Mouse (Mus musculus): ENCODE measurements at regions not wholly inside any gene's neighbourhood (a gene's known extent, or its start where the extent isn't known, plus 50 kb on each side); places are given as distances from the start of the nearest gene placed in this dataset.

GRCm38 (mm10) chr15:13285355-13285754 lies 111.9 kb upstream of the Cdh6 start:
- Histone ChIP-seq H3K9ac (no peak overlapping the region), H3K9me3 (no peaks in the 10 kb centered on the region), H3K4me3 (no peak overlapping the region), H3K27ac (replicated peaks) (no peak overlapping the region), H3K4me2 (no peak overlapping the region), H3K36me3 (no peaks in the 10 kb centered on the region), H3K4me1 (replicated peaks) (no peaks in the 10 kb centered on the region), H3K27me3 (no peaks in the 10 kb centered on the region)
- ATAC-seq (ENCODE audit: low read depth) = no peak
- WGBS = 85% methylated on average over 3 of the region's 3 CpGs

- Histone ChIP-seq H3K4me1 (replicated peaks) (no peaks in the 10 kb centered on the region), H3K27ac (replicated peaks) (no peak overlapping the region), H3K4me3 (no peak overlapping the region), H3K9me3 (no peaks in the 10 kb centered on the region), H3K9ac (no peak overlapping the region), H3K27me3 (no peaks in the 10 kb centered on the region), H3K36me3 (no peaks in the 10 kb centered on the region), H3K4me2 (no peak overlapping the region)
- ATAC-seq (ENCODE audit: low read depth) = no peak
- 91% methylated on average over 2 of the region's 2 CpGs for WGBS
Observed at GRCm38 (mm10) chr15:13284219-13284618, 110.7 kb upstream of the Cdh6 start.

DNA sequence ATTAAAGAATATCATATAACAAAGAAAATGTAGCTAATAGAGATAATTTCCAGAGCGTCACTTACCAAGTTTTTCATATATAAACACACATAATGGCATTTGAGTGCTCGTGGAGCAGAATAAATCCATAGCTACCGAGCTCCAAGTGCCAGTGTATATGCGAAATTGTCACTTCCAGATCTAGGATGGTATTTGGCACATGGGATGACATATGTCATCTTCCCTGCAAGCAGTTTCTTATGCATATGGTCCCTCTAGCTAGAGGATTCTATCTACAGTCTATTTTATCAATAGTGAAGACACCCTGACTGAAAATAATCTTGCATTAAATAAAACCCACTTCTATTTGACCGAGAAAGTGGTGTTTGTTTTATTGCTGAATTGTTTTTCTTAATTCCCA lies 109.6 kb upstream of the Cdh6 start:
- Histone ChIP-seq H3K27ac (replicated peaks) (no peak overlapping the region), H3K9ac (no peak overlapping the region), H3K4me1 (replicated peaks) (no peaks in the 10 kb centered on the region), H3K27me3 (no peaks in the 10 kb centered on the region), H3K4me2 (no peak overlapping the region), H3K36me3 (no peaks in the 10 kb centered on the region), H3K4me3 (no peak overlapping the region), H3K9me3 (no peaks in the 10 kb centered on the region)
- no peak for ATAC-seq (ENCODE audit: low read depth)
- WGBS = 86% methylated on average over 5 of the region's 5 CpGs

DNA sequence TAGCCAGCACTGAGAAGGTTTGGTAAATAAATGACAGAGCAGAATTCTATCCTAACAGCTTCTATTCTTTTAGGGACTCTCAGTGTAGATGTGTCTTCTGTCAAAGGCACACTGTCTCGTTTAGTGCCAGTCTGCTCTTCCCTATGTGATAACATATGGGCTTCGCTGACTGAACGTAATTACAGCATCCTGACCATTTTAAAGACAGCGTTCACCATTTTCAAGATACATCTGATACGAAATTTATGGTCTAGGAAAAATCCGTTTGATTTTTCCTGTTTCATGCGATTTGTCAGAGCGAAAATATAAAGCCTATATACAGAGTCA lies 103.4 kb upstream of the Cdh6 start:
- no peak for ATAC-seq (ENCODE audit: low read depth)
- H3K4me2 ChIP-seq = no peak overlapping the region
- H3K36me3 ChIP-seq = no peaks in the 10 kb centered on the region
- no peak overlapping the region for H3K9ac ChIP-seq
- peaks cover 8% of the 10 kb centered on the region for H3K4me1 ChIP-seq (replicated peaks)
- no peak overlapping the region for H3K27ac ChIP-seq (replicated peaks)
- no peaks in the 10 kb centered on the region for H3K27me3 ChIP-seq
- no peaks in the 10 kb centered on the region for H3K9me3 ChIP-seq
- 68% methylated on average over 8 of the region's 8 CpGs for WGBS
- no peak overlapping the region for H3K4me3 ChIP-seq

DNA sequence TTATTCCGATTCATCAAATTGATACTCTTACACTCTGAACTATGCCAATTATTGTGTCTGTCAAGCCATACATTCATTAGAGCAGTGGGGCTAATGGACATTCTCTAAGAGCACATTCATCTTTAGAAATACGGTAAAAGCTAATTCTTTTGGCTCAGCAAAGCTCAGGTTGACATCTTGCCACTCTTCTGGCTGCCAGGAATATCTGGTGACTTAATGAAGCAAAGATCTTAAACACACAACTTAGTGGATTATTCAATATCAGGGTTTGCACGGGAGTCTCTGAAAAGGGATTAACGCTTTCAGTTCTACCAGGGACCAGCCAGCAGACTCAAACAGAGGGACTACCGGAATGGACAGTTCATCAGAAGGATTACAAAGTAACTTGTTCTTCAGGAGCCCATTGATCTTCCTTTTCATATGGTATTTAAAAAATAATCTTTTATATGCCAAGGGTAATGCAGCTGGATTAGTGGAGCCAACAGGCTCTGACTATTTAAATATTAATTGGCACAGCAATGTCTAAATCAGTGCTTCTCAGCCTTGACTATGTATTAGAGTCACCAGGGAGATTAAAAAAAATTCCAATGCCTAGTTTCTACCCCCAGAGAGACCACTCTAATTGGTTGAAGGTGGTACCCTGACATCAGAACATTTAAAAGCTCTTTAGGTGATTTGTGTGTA lies 102.9 kb upstream of the Cdh6 start:
- no peaks in the 10 kb centered on the region for H3K27me3 ChIP-seq
- no peak overlapping the region for H3K9ac ChIP-seq
- no peak for ATAC-seq (ENCODE audit: low read depth)
- peaks cover 8% of the 10 kb centered on the region for H3K4me1 ChIP-seq (replicated peaks)
- H3K9me3 ChIP-seq = no peaks in the 10 kb centered on the region
- no peak overlapping the region for H3K4me2 ChIP-seq
- H3K36me3 ChIP-seq = no peaks in the 10 kb centered on the region
- WGBS = 74% methylated on average over 5 of the region's 5 CpGs
- no peak overlapping the region for H3K4me3 ChIP-seq
- H3K27ac ChIP-seq (replicated peaks) = no peak overlapping the region

DNA sequence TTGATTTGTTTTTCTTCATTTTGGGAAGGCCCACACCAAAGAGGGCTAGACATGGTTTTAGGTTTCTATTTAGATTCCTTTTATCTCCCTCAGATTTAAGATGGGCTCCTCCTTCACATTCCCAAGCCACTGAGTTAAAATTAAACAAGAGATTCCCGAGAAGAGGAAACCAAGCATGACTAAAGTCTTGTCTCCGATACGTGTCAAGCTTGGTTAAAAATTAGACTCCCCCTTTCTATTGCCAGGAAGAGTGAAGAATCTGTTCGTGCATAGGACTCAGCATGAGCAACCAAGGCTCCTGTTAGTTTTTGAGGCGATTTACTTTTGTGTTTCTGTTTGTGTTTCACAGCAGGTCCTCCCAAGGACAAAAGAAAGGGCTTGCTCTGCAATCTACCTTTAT lies 101.9 kb upstream of the Cdh6 start:
- H3K4me1 ChIP-seq (replicated peaks) = peaks cover 8% of the 10 kb centered on the region
- 7% methylated on average over 5 of the region's 5 CpGs for WGBS
- no peak for ATAC-seq (ENCODE audit: low read depth)
- no peak overlapping the region for H3K4me3 ChIP-seq
- no peak overlapping the region for H3K4me2 ChIP-seq
- no peak overlapping the region for H3K27ac ChIP-seq (replicated peaks)
- H3K36me3 ChIP-seq = no peaks in the 10 kb centered on the region
- no peaks in the 10 kb centered on the region for H3K9me3 ChIP-seq
- H3K9ac ChIP-seq = no peak overlapping the region
- H3K27me3 ChIP-seq = no peaks in the 10 kb centered on the region

- no peak for ATAC-seq (ENCODE audit: low read depth)
- Histone ChIP-seq H3K36me3 (no peaks in the 10 kb centered on the region), H3K27me3 (no peaks in the 10 kb centered on the region), H3K27ac (replicated peaks) (no peak overlapping the region), H3K4me1 (replicated peaks) (peaks cover 8% of the 10 kb centered on the region), H3K4me3 (no peak overlapping the region), H3K9me3 (no peaks in the 10 kb centered on the region), H3K9ac (no peak overlapping the region), H3K4me2 (no peak overlapping the region)
- 92% methylated on average over 5 of the region's 5 CpGs for WGBS
Observed at GRCm38 (mm10) chr15:13274366-13275067, 101.0 kb upstream of the Cdh6 start.

DNA sequence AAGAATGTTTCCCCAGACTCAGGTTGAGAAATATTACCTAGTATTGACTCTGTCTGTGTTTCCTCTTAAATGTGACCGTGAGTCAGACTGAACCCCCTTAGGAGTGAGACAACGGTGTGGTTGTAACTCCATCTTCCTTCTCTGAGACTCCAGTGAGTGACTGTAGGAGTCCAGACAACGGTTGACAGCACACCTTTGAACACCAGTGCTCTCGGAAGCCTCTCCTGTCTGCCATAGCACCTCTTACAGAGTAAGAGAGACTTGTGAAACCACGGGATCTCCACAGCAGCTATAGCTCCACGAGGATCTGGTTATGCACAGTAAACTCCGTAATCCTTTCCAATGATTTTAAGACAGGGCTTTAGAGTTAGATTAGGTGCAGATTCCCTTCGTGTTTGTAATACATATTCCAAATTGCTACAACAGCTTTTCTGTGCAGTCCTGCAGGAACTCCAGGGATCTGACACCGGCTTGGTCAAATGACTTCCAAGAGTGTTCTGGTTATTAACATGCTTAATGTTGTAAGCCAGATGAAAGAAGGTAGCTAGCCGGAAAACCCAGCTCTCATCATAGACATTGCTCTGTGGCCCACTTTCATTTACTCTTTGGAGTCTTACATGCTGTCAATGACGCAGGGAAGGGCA lies 72.7 kb upstream of the Cdh6 start:
- no peaks in the 10 kb centered on the region for H3K9me3 ChIP-seq
- peaks cover 5% of the 10 kb centered on the region; the same call in 1 of the 2 replicates for H3K4me1 ChIP-seq (replicated peaks)
- H3K36me3 ChIP-seq = no peaks in the 10 kb centered on the region
- H3K27ac ChIP-seq (replicated peaks) = no peak overlapping the region
- H3K4me2 ChIP-seq = no peak overlapping the region
- no peak for ATAC-seq (ENCODE audit: low read depth)
- no peaks in the 10 kb centered on the region for H3K27me3 ChIP-seq
- no peak overlapping the region for H3K9ac ChIP-seq
- H3K4me3 ChIP-seq = no peak overlapping the region
- WGBS = 91% methylated on average over 11 of the region's 11 CpGs

- Histone ChIP-seq H3K9me3 (no peaks in the 10 kb centered on the region), H3K4me2 (peak overlapping the region; percentile 32), H3K27ac (replicated peaks) (no peak overlapping the region), H3K9ac (no peak overlapping the region), H3K4me3 (no peak overlapping the region), H3K27me3 (no peaks in the 10 kb centered on the region), H3K4me1 (replicated peaks) (peaks cover 5% of the 10 kb centered on the region; the same call in 1 of the 2 replicates), H3K36me3 (no peaks in the 10 kb centered on the region)
- WGBS = 17% methylated on average over 14 of the region's 14 CpGs
- ATAC-seq (ENCODE audit: low read depth) = no peak
Observed at GRCm38 (mm10) chr15:13244306-13244705, 70.8 kb upstream of the Cdh6 start.

GRCm38 (mm10) chr15:13243561-13243960 lies 70.1 kb upstream of the Cdh6 start:
- Histone ChIP-seq H3K27me3 (no peaks in the 10 kb centered on the region), H3K9me3 (no peaks in the 10 kb centered on the region), H3K4me1 (replicated peaks) (peaks cover 5% of the 10 kb centered on the region; the same call in 1 of the 2 replicates), H3K4me3 (no peak overlapping the region), H3K9ac (no peak overlapping the region), H3K36me3 (no peaks in the 10 kb centered on the region), H3K4me2 (no peak overlapping the region), H3K27ac (replicated peaks) (no peak overlapping the region)
- no peak for ATAC-seq (ENCODE audit: low read depth)
- 76% methylated on average over 4 of the region's 4 CpGs for WGBS

DNA sequence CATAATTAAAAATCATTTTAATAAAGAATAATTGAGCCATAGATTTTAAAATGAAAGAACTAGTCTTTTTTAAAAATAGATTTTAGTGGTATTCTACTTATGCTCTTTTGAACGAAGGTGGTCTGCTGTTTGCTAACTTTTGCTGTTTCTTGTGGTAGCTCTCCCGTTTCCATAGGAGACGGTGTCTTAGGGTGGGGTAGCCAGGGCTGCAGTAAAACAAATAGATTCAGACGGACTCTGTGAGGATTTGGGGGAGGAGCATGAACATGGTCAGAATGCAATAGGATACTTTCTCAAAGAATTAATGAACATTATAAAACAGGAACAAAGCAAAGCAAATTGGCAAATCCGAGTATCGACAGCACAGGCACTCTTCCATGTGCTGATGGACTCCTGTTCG lies 67.5 kb upstream of the Cdh6 start:
- WGBS = 56% methylated on average over 7 of the region's 7 CpGs
- Histone ChIP-seq H3K27ac (replicated peaks) (no peak overlapping the region), H3K27me3 (no peaks in the 10 kb centered on the region), H3K9me3 (no peaks in the 10 kb centered on the region), H3K4me3 (no peak overlapping the region), H3K4me1 (replicated peaks) (peaks cover 5% of the 10 kb centered on the region; the same call in 1 of the 2 replicates), H3K36me3 (no peaks in the 10 kb centered on the region), H3K9ac (no peak overlapping the region), H3K4me2 (no peak overlapping the region)
- no peak for ATAC-seq (ENCODE audit: low read depth)

DNA sequence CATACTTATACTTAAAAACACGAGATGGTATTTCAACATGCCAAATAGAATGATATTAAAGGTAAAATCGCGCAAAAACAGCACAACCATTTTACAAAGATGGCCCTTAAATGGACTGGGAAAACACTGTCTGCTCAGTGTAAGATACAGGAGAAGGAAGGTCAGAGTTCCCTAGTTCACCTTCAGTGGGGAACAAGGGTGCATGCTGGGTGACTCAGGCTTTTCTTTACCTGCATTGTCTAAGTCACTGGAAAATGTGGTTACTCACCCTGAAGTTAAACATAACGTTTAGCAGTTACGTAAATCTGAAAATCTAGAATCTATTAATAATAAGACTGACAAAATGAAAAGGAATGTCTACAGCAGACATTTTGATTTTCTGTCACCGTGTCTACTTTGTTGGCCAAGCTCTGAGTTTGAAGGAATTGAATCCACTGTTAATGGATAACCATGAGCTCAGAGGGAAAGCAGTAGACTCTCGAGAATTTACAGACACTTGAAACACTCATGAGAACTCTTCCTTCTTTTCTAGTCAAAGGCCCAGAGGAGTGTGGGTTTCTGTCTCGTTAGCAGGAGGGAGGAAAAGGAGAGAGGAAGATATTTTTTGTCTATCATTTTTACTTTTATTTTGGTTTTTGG lies 63.5 kb upstream of the Cdh6 start:
- H3K9me3 ChIP-seq = no peaks in the 10 kb centered on the region
- no peak overlapping the region for H3K4me2 ChIP-seq
- no peak overlapping the region for H3K4me3 ChIP-seq
- H3K36me3 ChIP-seq = no peaks in the 10 kb centered on the region
- H3K4me1 ChIP-seq (replicated peaks) = no peaks in the 10 kb centered on the region
- no peak for ATAC-seq (ENCODE audit: low read depth)
- H3K27ac ChIP-seq (replicated peaks) = no peak overlapping the region
- 68% methylated on average over 8 of the region's 8 CpGs for WGBS
- no peak overlapping the region for H3K9ac ChIP-seq
- no peaks in the 10 kb centered on the region for H3K27me3 ChIP-seq

Measured in neural tube, embryonic 13.5 days (tissue).